Mouse (Mus musculus) stomach, embryonic 14.5 days (tissue): ENCODE data around the gene Nkain1. TPM values are rescaled to one million over a fixed set of nuclear protein-coding genes. Genes with fewer than 3 reads are reported as not detected.

Source experiments
- ATAC-seq: fragments of 200-750 bp; cut with Nextera tagmentation; 2 replicates; pipeline ENCODE4 v1.8.0; 2017; ENCODE audit warnings: low read depth, moderate TSS enrichment; ENCODE audit not compliant: insufficient number of reproducible peaks, insufficient read depth, low FRiP score
- H3K27ac ChIP-seq: fragments of 300-500 bp; sonication (generic); 2 replicates; pipeline ENCODE4 v1.5.1; 2014; ENCODE audit warnings: mild to moderate bottlenecking, low read length, moderate library complexity, mixed read lengths
- H3K27me3 ChIP-seq: fragments of 300-500 bp; sonication (generic); 2 replicates; pipeline ENCODE4 v1.6.1; 2014; ENCODE audit warnings: low read length, control low read depth, mixed read lengths; ENCODE audit not compliant: control insufficient read depth, insufficient read depth
- H3K36me3 ChIP-seq: fragments of 300-500 bp; sonication (generic); 2 replicates; pipeline ENCODE4 v1.6.1; 2014; ENCODE audit warnings: mild to moderate bottlenecking, control low read depth, low read length, moderate library complexity, mixed read lengths; ENCODE audit not compliant: control insufficient read depth, insufficient read depth
- H3K4me1 ChIP-seq: fragments of 300-500 bp; sonication (generic); 2 replicates; pipeline ENCODE4 v1.6.1; 2014; ENCODE audit warnings: low read length, control low read depth, mixed read lengths; ENCODE audit not compliant: control insufficient read depth, insufficient read depth
- H3K4me2 ChIP-seq: fragments of 300-500 bp; sonication (generic); replicated peaks from 2 replicates; pipeline ENCODE4 v1.6.1; 2014; ENCODE audit warnings: low read depth, low read length, control low read depth
- H3K4me3 ChIP-seq: fragments of 300-500 bp; sonication (generic); 2 replicates; pipeline ENCODE4 v1.5.1; 2014; ENCODE audit warnings: low read depth, low read length, control low read depth
- H3K9ac ChIP-seq: fragments of 300-500 bp; sonication (generic); replicated peaks from 2 replicates; pipeline ENCODE4 v1.6.1; 2014; ENCODE audit warnings: low read depth, mild to moderate bottlenecking, control low read depth, low read length, moderate library complexity, mixed read lengths
- H3K9me3 ChIP-seq: fragments of 300-500 bp; sonication (generic); 2 replicates; pipeline ENCODE4 v1.6.1; 2016; ENCODE audit warnings: low read depth, low read length, control low read depth; ENCODE audit not compliant: control insufficient read depth
- WGBS: fragments of 180-500 bp; shearing (Covaris S2); extraction: QIAGEN DNeasy Blood & Tissue Kit; methylation state at CpG from one replicate; pipeline ENCODE4 v1.1.7; 2014; 5-methylcytosine and 5-hydroxymethylcytosine counted together
- polyA plus RNA-seq: library from polyadenylated mRNA; unstranded; fragments of >200 nt; fragmentation: Nextera tagmentation; extraction: Ambion mirVana; gene quantifications from 2 replicates; pipeline ENCODE4 v1.2.1, GENCODE M21; 2014

Gene Nkain1
- polyA plus RNA-seq, 1 experiment from 2014 or later = 2.6 TPM

GRCm38 (mm10) chr4:130572545-130572944 is 1.4 kb downstream of the Nkain1 start:
- Histone ChIP-seq H3K4me3 (peak overlapping the region; percentile 52), H3K9me3 (no peaks in the 10 kb centered on the region), H3K36me3 (no peaks in the 10 kb centered on the region), H3K4me1 (peaks cover 11% of the 10 kb centered on the region; the same call in 1 of the 2 replicates), H3K4me2 (peak overlapping the region; percentile 92), H3K9ac (no peak overlapping the region), H3K27ac (no peak overlapping the region), H3K27me3 (no peaks in the 10 kb centered on the region)
- no peak for ATAC-seq
- WGBS = 26% methylated on average over 10 of the region's 10 CpGs

- Histone ChIP-seq H3K4me1 (peaks cover 11% of the 10 kb centered on the region; the same call in 1 of the 2 replicates), H3K4me3 (no peak overlapping the region), H3K27me3 (no peaks in the 10 kb centered on the region), H3K27ac (no peak overlapping the region), H3K9me3 (no peaks in the 10 kb centered on the region), H3K36me3 (no peaks in the 10 kb centered on the region), H3K4me2 (no peak overlapping the region), H3K9ac (no peak overlapping the region)
- 65% methylated on average over 10 of the region's 10 CpGs for WGBS
- ATAC-seq = no peak
These were observed 2.8 kb downstream of the Nkain1 start for GRCm38 (mm10) chr4:130570941-130571720.

- ATAC-seq = no peak
These were observed 5.7 kb downstream of the Nkain1 start for GRCm38 (mm10) chr4:130568043-130568978.

GRCm38 (mm10) chr4:130563820-130564219 is 10.2 kb downstream of the Nkain1 start:
- no peaks in the 10 kb centered on the region for H3K27me3 ChIP-seq
- no peak overlapping the region for H3K9ac ChIP-seq
- H3K4me2 ChIP-seq = no peak overlapping the region
- H3K4me3 ChIP-seq = no peak overlapping the region
- ATAC-seq = no peak
- H3K9me3 ChIP-seq = no peaks in the 10 kb centered on the region
- no peak overlapping the region for H3K27ac ChIP-seq
- no peaks in the 10 kb centered on the region for H3K36me3 ChIP-seq
- 47% methylated on average over 8 of the region's 8 CpGs for WGBS
- H3K4me1 ChIP-seq = peaks cover 5% of the 10 kb centered on the region; the same call in 1 of the 2 replicates

More at GRCm38 (mm10) chr4:130568043-130568978, 5.7 kb downstream of the Nkain1 start:
- WGBS = 62% methylated on average over 23 of the region's 23 CpGs
- Histone ChIP-seq H3K4me3 (no peak overlapping the region), H3K9me3 (no peaks in the 10 kb centered on the region), H3K9ac (no peak overlapping the region), H3K4me2 (no peak overlapping the region), H3K27ac (no peak overlapping the region), H3K36me3 (no peaks in the 10 kb centered on the region), H3K4me1 (peaks cover 11% of the 10 kb centered on the region; the same call in 1 of the 2 replicates), H3K27me3 (no peaks in the 10 kb centered on the region)

- no peak overlapping the region for H3K4me3 ChIP-seq
- peaks cover 5% of the 10 kb centered on the region; the same call in 1 of the 2 replicates for H3K4me1 ChIP-seq
- no peak overlapping the region for H3K9ac ChIP-seq
- H3K36me3 ChIP-seq = no peaks in the 10 kb centered on the region
- H3K9me3 ChIP-seq = no peaks in the 10 kb centered on the region
- no peaks in the 10 kb centered on the region for H3K27me3 ChIP-seq
- no peak overlapping the region for H3K4me2 ChIP-seq
- no peak overlapping the region for H3K27ac ChIP-seq
- no peak for ATAC-seq
- 87% methylated on average over 9 of the region's 9 CpGs for WGBS
These were observed 10.7 kb downstream of the Nkain1 start for GRCm38 (mm10) chr4:130563260-130563756.

GRCm38 (mm10) chr4:130560576-130561310 is 13.2 kb downstream of the Nkain1 start:
- no peak overlapping the region for H3K9ac ChIP-seq
- H3K27me3 ChIP-seq = no peaks in the 10 kb centered on the region
- H3K4me1 ChIP-seq = no peaks in the 10 kb centered on the region; the same call in 1 of the 2 replicates
- no peak overlapping the region for H3K4me2 ChIP-seq
- ATAC-seq = no peak
- H3K36me3 ChIP-seq = no peaks in the 10 kb centered on the region
- no peak overlapping the region for H3K4me3 ChIP-seq
- no peaks in the 10 kb centered on the region for H3K9me3 ChIP-seq
- WGBS = 40% methylated on average over 11 of the region's 11 CpGs
- H3K27ac ChIP-seq = no peak overlapping the region

GRCm38 (mm10) chr4:130559220-130559619 is 14.8 kb downstream of the Nkain1 start:
- no peaks in the 10 kb centered on the region for H3K27me3 ChIP-seq
- no peak overlapping the region for H3K9ac ChIP-seq
- H3K4me1 ChIP-seq = no peaks in the 10 kb centered on the region; the same call in 1 of the 2 replicates
- H3K4me3 ChIP-seq = no peak overlapping the region
- no peak overlapping the region for H3K27ac ChIP-seq
- no peak overlapping the region for H3K4me2 ChIP-seq
- WGBS = 81% methylated on average over 3 of the region's 3 CpGs
- ATAC-seq = no peak
- H3K36me3 ChIP-seq = no peaks in the 10 kb centered on the region
- no peaks in the 10 kb centered on the region for H3K9me3 ChIP-seq

- H3K4me2 ChIP-seq = no peak overlapping the region
- H3K27ac ChIP-seq = no peak overlapping the region
- no peak overlapping the region for H3K9ac ChIP-seq
- H3K4me1 ChIP-seq = peaks cover 3% of the 10 kb centered on the region; the same call in 1 of the 2 replicates
- no peaks in the 10 kb centered on the region for H3K36me3 ChIP-seq
- 82% methylated on average over 12 of the region's 12 CpGs for WGBS
- H3K4me3 ChIP-seq = no peak overlapping the region
- ATAC-seq = no peak
- H3K27me3 ChIP-seq = no peaks in the 10 kb centered on the region
- H3K9me3 ChIP-seq = no peaks in the 10 kb centered on the region
These were observed 16.1 kb downstream of the Nkain1 start for GRCm38 (mm10) chr4:130557852-130558251.
